ENCODE assay signal across 20 mouse cellular contexts in the genomic region with DNA sequence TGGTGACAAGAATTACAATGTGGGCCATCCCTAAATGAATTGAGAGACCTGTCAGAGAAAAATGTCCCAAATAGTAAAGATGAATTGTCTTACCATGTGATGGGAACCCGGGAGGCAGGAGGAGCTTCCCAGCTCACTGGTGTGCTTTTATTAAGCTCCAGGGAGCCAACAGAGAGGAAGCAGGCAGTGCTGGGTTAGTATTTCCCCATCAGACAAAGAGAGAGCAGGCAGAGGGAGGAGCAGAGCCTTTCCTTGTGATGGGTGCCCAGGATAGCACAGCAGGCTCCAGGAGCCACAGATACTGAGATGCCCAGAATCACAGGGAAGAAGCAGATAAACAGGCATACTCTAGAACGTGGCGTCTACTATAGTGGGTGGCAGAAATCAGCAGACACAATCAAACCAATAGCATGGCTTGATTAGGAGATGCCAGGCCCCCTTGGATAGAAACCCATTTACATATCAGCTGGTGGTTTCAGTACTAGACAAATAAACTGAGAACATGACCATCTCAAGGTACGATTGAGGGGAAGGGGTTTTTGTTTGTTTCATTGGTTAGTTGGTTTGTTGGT.
A peak's percentile ranks its signal among the peaks of the same experiment; 100 is the strongest.
DNase-seq lines count a peak whose midpoint lies in the region; ATAC-seq and TF ChIP-seq lines count a peak whose summit lies in the region.
"Had no signal": no experiment of that assay in that cellular context is flagged by ENCODE, and none has a peak within 500 bp of the region (broad histone marks: within the 10 kb centered on the region; RNA-seq: fewer than 3 reads in every experiment).

No protein-coding gene starts in this region.

- no peaks in the 10 kb centered on the region for H3K9me3 ChIP-seq in heart, embryonic 16.5 days (replicated peaks; ENCODE audit: control insufficient read depth, low read length)
- H3K9me3 ChIP-seq in megakaryocyte, embryonic 14.5 days = no peaks in the 10 kb centered on the region
- H3K9me3 ChIP-seq: forebrain, embryonic 15.5 days; heart, embryonic 13.5 days; hindbrain, embryonic 12.5 days; limb, embryonic 12.5 days; midbrain, embryonic 13.5 days had no signal

- no peak; the same call in 1 of the 2 replicates for ATAC-seq in heart, embryonic 16.5 days (replicated peaks; ENCODE audit: extremely low read depth, insufficient read depth, low FRiP score)
- ATAC-seq: forebrain, embryonic 15.5 days; midbrain, embryonic 13.5 days had no signal

- no peak for DNase-seq in heart, postnatal 4 days
- DNase-seq in spleen, adult 2 months (ENCODE audit: low read depth in 1 of 2, low spot score in 2 of 2) = no peak
- no peak for DNase-seq in spleen, postnatal 14 days (ENCODE audit: low spot score in 2 of 2)
- DNase-seq in embryo, embryonic 11 days = no peak
- DNase-seq in testis, postnatal 10 days (ENCODE audit: low spot score) = no peak
- DNase-seq: cerebellum, adult 11-12 months; gastrocnemius, postnatal 25 days; layer of hippocampus, postnatal 36 days; lung, postnatal 10 days; right cerebral cortex, postnatal 14 days had no signal

- H3K4me1 ChIP-seq in heart, embryonic 16.5 days (ENCODE audit: control insufficient read depth, insufficient read depth, low read length) = 0 out of 2 replicates have a peak, but pooled peaks cover 2% of the 10 kb centered on the region
- H3K4me1 ChIP-seq in spleen, adult 2 months (ENCODE audit: control insufficient read depth, insufficient read depth, insufficient read length) = peaks cover 6% of the 10 kb centered on the region
- H3K4me1 ChIP-seq in brown adipose tissue, adult 24 weeks (ENCODE audit: control insufficient read depth, insufficient read depth, insufficient read length, low read length) = no peaks in the 10 kb centered on the region
- peaks cover 89% of the 10 kb centered on the region for H3K4me1 ChIP-seq in megakaryocyte, embryonic 14.5 days
- H3K4me1 ChIP-seq: forebrain, embryonic 15.5 days; hindbrain, embryonic 12.5 days; limb, embryonic 12.5 days had no signal

- no peak overlapping the region for H3K9ac ChIP-seq in heart, embryonic 16.5 days (ENCODE audit: low read length)
- H3K9ac ChIP-seq: forebrain, embryonic 15.5 days; heart, embryonic 13.5 days; hindbrain, embryonic 12.5 days; limb, embryonic 12.5 days; midbrain, embryonic 13.5 days had no signal

- H3K27me3 ChIP-seq in heart, embryonic 16.5 days (ENCODE audit: control insufficient read depth, insufficient read depth, low read length) = no peaks in the 10 kb centered on the region
- H3K27me3 ChIP-seq in spleen, adult 2 months (ENCODE audit: control insufficient read depth, insufficient read depth, low read length) = no peaks in the 10 kb centered on the region
- H3K27me3 ChIP-seq in megakaryocyte, embryonic 14.5 days (replicated peaks) = no peaks in the 10 kb centered on the region
- H3K27me3 ChIP-seq: forebrain, embryonic 15.5 days; heart, embryonic 13.5 days; hindbrain, embryonic 12.5 days; midbrain, embryonic 13.5 days had no signal

- H3K4me3 ChIP-seq in heart, embryonic 16.5 days (ENCODE audit: low read length) = no peak overlapping the region
- H3K4me3 ChIP-seq in spleen, adult 2 months (ENCODE audit: extremely low read depth, insufficient read depth, insufficient read length) = peak overlapping the region; percentile 69
- H3K4me3 ChIP-seq in brown adipose tissue, adult 24 weeks (ENCODE audit: insufficient read depth, low read depth, low read length) = no peak overlapping the region
- peak overlapping the region; percentile 91 for H3K4me3 ChIP-seq in megakaryocyte, embryonic 14.5 days (replicated peaks)
- H3K4me3 ChIP-seq: forebrain, embryonic 15.5 days; heart, embryonic 13.5 days; hindbrain, embryonic 12.5 days; limb, embryonic 12.5 days; midbrain, embryonic 13.5 days had no signal

- 55% methylated on average over 4 of the region's 4 CpGs for WGBS in heart, embryonic 16.5 days
- WGBS in spleen, adult 2 months = 29% methylated on average over 4 of the region's 4 CpGs

- H3K27ac ChIP-seq in heart, embryonic 16.5 days (ENCODE audit: low read length) = peak overlapping the region; percentile 16; the same call in 1 of the 2 replicates
- H3K27ac ChIP-seq in spleen, adult 2 months (ENCODE audit: insufficient read depth, low read length) = peak overlapping the region; percentile 96
- H3K27ac ChIP-seq in brown adipose tissue, adult 24 weeks (replicated peaks; ENCODE audit: low read depth, low read length) = 0 out of 2 replicates have a peak overlapping the region, but pooled peaks have one; percentile 2
- H3K27ac ChIP-seq: forebrain, embryonic 15.5 days; heart, embryonic 13.5 days; hindbrain, embryonic 12.5 days; kidney, postnatal 0 days; limb, embryonic 12.5 days; midbrain, embryonic 13.5 days; stomach, postnatal 0 days had no signal

- no peak for TF ChIP-seq POLR2A in spleen, adult 2 months (IDR thresholded peaks at IDR 0.05; ENCODE audit: low read depth, low read length)

- no peak for TF ChIP-seq CTCF in spleen, adult 2 months (IDR thresholded peaks at IDR 0.05; ENCODE audit: extremely low read depth, insufficient read depth, insufficient read length, insufficient replicate concordance)

- H3K36me3 ChIP-seq in heart, embryonic 16.5 days (ENCODE audit: control insufficient read depth, insufficient read depth) = no peaks in the 10 kb centered on the region
- H3K36me3 ChIP-seq in spleen, adult 2 months (ENCODE audit: control insufficient read depth, insufficient read depth, low read length) = peaks cover 5% of the 10 kb centered on the region
- H3K36me3 ChIP-seq in megakaryocyte, embryonic 14.5 days (replicated peaks; ENCODE audit: low read length) = peaks cover 55% of the 10 kb centered on the region
- H3K36me3 ChIP-seq: forebrain, embryonic 15.5 days; heart, embryonic 13.5 days; hindbrain, embryonic 12.5 days; limb, embryonic 12.5 days; midbrain, embryonic 13.5 days had no signal

- H3K4me2 ChIP-seq in heart, embryonic 16.5 days (ENCODE audit: low read depth, low read length) = no peak overlapping the region
- H3K4me2 ChIP-seq: forebrain, embryonic 15.5 days; heart, embryonic 13.5 days; hindbrain, embryonic 12.5 days; limb, embryonic 12.5 days; midbrain, embryonic 13.5 days had no signal

Comparison
In these comparisons a context has a peak if more than half of its experiments do, and no peak if none do; other contexts are left out.
1. H3K27ac ChIP-seq: peak in every context shown above with its lines; median percentile 96 in spleen, adult 2 months; 16 in heart, embryonic 16.5 days; 2 in brown adipose tissue, adult 24 weeks.
2. H3K4me3 ChIP-seq: peak in spleen, adult 2 months (single experiment) and megakaryocyte, embryonic 14.5 days (single experiment); none in heart, embryonic 16.5 days (single experiment) and brown adipose tissue, adult 24 weeks (single experiment).